Mouse (Mus musculus) frontal cortex, postnatal 10 days (tissue): ENCODE results near the gene Efhc1.

Experiments
- DNase-seq, 2 experiments: peaks; one replicate each; pipeline ENCODE4 v3.0.0; 2022; ENCODE audit warnings: low spot score in 2 of 2, mixed read lengths in 1 of 2

Efhc1 gene

DNA sequence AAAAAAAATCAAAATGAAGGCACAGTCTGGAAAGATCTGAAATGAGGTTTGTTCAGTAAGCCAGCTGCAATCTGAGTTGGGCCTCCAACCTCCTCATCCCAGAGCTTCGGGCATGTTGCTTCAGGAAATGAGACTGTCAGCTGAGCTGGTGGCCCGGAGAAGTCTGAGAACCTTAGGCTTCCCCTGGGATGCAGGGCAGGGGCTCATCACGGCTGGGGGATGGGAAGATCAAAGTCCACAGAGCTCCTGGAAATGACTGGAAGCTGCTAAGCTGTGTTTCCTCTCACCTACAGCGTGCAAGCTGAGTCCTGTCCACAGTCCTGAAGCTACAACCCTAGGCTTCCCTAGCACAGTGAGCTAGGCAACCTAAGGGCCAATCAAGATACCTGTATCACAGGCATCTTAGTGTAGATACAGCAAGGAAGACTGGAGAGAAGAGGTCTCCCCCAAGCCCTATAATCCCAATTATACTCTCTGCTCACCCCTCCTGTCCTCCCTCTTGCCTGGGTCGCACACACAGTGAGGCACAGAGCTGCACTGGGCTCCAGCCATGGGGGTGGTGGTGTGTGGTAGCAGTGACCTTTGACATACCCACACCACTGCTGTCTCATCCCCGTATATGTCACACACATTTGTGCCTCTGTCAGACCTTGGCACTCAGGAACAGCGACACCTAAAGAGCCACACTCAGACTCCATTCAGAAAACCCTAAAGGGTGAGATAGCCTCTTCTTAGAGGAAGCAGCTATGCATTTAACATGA lies 56.7 kb downstream of the Efhc1 start:
- DNase-seq, result no peak

DNA sequence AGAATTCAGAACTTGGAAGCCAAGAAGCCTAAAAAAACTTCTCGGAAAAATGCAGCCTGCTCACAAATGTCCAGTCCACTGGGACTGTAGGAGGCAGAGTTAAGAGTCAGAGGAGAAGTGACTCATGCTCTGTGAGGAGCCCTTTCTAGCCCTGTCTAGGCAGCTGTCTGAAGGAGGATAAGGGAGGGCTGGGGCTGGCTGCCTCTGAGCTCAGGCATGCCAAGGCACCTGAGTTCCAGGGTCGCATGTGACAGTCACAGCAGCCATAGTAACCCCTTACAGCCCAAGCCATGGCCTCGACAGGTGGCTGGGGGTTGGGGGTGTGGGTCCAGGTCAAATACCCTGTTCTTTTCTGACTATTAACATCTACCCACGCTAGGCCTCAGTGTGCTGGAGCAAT lies 57.5 kb downstream of the Efhc1 start:
- no peak for DNase-seq

DNA sequence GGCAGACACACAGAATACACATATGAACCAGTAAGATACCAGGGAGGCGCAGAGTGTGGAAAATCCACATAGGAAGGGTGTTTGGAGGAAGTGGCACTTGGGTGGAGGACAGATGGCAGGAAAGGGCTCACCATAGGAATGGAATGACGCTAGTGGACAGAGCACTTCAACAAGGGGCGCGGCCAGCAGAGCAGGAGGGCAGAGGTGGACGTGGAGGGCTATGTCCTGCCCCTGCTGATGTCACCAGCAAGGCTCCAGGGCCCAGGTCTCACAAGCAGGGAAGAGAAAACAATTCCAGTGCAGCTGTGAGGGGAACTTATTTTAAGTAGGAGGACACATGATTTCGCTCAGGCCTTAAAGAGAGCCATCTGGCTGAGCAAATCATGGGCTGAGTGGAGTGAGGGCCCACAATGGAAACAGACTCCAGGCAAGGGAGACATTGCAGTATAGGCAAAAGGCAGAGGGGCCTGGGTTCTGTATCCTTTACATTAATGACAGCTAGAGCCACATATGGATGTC lies 58.9 kb downstream of the Efhc1 start:
- no peak for DNase-seq

DNA sequence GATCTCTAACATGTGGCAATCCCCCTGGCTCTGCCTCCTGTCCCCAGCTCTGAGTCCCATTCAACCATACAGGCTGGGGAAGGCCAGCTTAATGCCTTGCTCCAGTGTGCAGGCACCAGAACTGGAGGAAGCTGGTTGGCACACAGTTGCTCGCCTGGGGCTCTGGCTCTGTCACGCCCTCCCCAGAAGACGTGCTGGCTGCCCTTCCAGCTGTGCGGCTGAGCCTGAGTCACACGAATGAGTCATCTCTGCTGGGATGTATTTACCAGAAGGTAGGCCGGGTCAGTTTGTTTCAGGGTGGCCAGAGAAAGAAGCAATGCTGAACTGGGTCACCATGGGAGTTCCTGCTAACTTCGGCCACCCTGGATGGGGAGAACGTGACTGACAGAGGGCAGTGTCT lies 63.0 kb downstream of the Efhc1 start:
- no peak for DNase-seq

DNA sequence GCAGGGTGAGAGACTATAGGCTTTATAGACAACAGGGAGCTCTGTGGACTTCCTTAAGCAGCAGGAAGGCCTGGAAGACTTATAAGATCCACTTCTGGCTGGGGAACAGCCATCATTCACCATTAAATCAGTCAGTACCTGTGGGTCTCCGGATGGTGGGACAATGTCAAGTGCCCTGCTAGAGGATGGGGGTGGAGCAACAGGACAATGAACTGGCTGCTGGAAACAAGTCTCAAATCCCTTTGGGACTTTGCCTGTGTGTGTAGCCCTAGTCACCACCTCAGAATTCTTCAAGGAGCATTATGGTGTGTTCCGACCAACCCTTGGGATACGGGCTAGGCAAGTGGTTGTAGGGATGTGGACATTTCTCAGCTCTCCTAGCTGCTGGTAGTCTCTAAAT lies 71.7 kb downstream of the Efhc1 start:
- DNase-seq, result no peak

DNA sequence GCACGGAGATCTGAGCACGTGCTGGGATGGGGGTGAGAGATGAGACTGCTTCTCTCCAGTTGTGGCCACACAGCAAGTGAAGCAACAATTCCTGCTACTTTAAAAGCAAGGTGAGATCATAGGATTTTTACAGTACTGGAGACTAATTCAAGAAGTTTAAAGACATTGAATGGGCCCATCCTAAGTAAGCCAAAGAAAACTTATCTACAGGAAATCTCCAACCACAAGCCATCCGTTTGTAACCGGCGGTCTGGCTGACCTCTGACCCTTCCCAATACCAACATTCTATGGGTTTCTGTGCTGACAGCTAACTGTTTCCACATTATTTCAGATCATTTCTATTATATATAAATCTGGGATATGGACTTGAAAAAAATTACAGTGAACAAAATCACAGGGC lies 73.8 kb downstream of the Efhc1 start:
- no peak for DNase-seq

DNA sequence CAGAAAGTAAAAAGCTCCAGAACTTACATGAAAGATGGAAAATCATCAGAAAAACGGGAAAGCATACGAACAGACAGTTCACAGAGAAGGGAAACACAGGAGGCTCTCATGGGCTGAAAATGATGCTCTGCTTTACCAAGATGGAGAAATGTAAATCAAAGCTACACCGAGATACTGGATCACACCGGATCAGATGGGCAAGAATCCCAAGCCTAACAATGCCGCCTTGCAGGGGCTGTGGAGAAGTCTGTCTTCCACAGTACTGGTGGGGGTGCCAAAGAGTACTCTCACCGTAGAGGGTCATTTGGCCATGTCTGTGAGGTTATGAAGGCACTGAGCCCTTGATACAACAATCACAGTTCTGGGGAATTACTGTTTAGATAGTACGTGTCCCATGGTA lies 75.1 kb downstream of the Efhc1 start:
- no peak for DNase-seq

DNA sequence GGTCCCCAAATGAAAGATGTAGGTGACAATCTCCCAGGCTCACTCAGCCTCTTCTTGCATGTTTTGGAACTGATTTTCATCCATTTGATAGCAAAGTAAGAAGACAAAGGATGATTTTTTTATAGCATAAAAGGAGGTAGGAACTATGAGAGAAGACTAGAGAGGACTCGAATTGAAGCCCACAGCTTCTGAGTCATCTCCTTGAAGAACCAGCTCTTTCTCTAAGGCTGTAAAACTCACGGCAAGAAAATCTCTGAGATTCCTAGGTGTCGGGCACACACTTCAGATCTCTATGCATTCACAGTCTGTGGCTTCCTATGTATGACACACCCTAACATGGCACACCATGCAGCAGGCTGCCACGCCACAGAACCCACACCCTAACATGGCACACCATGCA lies 77.6 kb downstream of the Efhc1 start:
- no peak for DNase-seq

DNA sequence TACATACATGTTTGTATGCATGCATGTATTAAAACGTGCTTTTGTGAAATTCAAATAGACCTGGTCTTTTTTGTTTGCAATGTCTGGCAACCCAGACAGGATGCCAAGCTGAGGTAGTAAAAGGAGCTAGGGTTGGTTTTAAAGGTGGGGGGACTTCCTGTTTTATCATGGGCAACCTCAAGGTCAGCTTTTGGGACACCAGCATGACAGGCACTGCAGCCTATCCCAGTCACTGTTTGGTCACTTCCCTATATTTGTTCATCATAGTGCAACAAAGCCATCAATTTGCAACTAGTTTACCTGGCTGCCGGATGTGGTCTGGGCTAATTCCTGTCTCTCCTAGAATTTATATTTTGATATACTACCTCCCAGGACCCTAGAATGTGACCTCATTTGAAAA lies 80.2 kb downstream of the Efhc1 start:
- no peak for DNase-seq

DNA sequence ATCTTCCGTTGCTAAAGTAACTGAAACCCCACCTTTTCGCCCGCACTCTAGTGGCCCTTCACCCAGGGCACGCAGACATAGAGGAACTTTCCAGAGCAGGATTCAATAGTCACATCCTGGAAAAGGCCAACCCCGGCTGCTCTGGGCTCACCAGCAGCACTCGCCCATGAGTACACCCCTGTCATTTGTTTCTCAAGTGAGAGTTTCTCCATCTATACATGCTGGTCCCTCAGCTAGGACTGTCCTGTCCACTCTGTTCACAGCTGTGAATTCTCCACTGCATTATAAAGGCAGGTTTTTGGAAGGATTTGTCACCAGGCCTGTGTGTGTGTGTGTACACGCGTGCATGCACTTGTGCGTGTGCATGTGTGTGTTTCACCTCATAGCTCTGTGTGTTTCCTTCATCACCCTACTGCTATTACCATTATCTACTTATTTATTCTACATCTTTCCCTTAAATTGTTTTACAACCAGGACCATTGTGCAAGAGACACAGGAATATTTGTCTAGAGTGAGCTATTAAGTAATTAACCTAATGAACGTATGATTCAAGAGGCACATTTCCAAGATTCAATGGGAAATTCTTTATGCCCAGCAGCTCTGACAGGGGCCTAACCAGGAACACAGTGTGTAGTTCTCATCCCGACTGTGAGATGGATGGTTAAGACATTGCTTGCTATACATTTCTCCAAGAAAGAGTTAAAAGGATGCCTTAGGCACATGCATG lies 81.8 kb downstream of the Efhc1 start:
- no peak for DNase-seq

DNA sequence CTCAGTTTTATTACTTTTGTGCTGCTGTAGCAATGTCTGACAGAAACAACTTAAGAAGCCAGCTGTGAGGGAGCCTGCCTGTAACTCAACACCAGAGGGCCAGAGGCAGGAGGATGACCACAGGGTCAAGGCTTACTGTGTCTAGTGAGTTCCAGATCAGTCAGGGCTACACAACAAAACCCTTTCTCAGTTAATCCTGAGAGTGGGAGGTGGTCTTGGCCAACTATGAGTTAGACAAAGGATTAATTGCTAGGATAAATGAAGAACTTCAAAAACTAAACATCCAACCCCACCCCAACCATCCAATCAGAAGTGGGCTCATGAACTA lies 82.3 kb downstream of the Efhc1 start:
- DNase-seq, result no peak

DNA sequence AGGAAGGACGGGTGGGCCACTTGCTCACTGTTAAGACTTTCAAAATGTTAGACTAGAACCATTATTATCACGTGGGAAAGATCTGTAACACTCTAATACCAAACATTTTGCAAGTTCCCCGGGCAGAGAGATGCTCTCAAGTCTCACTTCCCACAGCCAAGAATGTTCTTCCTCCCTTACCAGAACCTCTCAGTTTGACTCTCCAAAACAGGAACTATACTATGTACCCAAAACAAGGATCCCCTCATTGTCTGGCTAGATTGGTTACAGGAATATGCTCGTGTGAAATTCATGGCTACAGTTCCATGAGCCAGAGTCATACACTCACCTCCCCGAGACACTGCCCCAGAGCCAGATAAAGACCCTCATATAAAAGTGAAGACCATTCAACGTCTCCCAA lies 84.5 kb downstream of the Efhc1 start:
- no peak for DNase-seq

DNA sequence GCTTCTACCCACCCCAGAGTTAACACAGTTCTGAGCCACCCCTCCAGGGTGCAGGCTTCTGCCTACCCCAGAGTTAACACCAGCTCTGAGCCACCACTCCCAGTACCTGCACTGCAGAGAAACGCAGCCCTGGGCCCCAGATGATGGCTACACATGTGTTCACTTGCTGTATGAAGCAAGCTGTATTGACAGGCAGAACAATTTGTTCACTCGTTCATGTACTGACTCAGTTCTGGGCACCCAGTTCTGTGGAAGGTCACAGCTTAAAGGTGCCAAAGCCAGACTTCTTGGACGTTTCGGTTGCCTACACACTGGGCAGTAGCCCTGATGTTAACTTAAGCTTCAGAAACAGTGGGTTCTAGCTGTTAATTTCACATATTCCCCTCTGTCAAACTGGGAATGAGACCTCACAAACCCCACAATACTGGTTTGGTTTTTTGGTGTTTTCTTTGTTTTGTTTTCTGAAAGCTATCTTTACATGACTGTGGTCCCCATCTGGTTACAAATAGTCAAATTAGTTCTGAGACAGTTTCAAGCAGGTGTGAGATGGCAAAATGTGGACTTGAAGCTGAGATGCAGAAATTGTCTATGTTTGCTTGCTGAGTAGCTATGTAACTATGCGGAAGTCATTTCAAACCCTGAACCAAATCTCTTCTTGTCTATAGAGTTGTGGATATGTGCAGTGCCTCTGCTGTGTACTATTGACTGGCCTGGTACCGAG lies 86.6 kb downstream of the Efhc1 start:
- no peak for DNase-seq

DNA sequence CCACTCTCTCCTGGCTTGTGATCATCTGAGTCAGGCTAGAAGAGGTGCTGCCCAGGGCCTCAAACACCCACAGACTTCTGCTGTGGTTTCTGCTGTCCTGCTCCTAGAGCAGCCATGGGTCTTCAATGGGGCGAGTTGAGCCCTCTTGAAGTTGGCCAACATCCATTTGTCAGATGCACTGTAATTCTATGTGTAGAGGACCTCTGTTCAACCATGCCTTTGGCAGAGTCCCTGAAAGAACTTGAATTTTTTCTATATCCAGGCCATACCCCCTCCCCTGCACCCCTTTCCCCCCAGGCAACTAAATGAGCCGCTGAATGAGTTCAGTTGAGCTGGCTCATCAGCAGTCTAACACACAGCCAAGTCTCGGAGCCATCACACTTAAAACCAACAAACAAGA lies 88.1 kb downstream of the Efhc1 start:
- no peak for DNase-seq

DNA sequence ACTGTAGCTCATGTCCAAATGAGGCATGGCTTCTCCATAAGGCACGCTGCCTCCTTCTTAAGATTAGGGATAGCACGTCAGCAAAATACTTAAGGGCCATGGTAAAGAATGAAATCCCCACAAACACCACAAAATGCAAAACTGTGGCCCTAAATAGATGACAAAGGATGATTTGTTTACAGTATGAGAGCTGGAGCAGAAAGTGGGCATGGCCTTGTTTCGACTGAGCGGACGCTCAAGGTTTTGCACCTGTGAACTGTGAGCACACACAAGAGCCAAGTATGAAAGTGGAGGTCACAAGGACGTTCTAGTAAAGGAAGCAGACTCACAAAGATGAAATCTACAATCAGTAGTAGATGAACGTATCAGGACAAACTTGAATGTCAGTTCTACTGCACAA lies 88.7 kb downstream of the Efhc1 start:
- no peak for DNase-seq
